Mouse (Mus musculus) CH12.LX (cell line): ENCODE data around the gene Bhmt2. TPM values are rescaled to one million over a fixed set of nuclear protein-coding genes. Genes with fewer than 3 reads are reported as not detected.
A peak's percentile ranks its signal among the peaks of the same experiment; 100 is the strongest.

Source experiments
- DNase-seq: peaks from one replicate; pipeline ENCODE4 v3.0.0-alpha.2; 2013; ENCODE audit errors: extremely low read depth
- H3K27ac ChIP-seq: 2 replicates; pipeline ENCODE4 v1.5.1; 2012; ENCODE audit warnings: low read depth, mild to moderate bottlenecking, control low read depth, moderate library complexity; ENCODE audit not compliant: insufficient read depth
- H3K27me3 ChIP-seq: replicated peaks from 2 replicates; pipeline ENCODE3; 2012; ENCODE audit warnings: inconsistent platforms
- H3K36me3 ChIP-seq, 2 experiments: replicated peaks in 1 of 2; 2 replicates each; pipeline versions ENCODE3 to v1.6.1; 2012; ENCODE audit warnings: inconsistent platforms in 1 of 2, low read length in 1 of 2, mild to moderate bottlenecking in 1 of 2, mixed read lengths in 1 of 2, moderate library complexity in 1 of 2; ENCODE audit not compliant: control insufficient read depth in 1 of 2, insufficient read depth in 1 of 2
- H3K4me1 ChIP-seq, 2 experiments: 2 replicates each; pipeline ENCODE4 v1.6.1; 2012; ENCODE audit warnings: inconsistent platforms in 1 of 2, moderate library complexity in 1 of 2; ENCODE audit not compliant: insufficient read depth in 2 of 2, control insufficient read depth in 1 of 2
- H3K4me2 ChIP-seq: 2 replicates; pipeline ENCODE4 v1.6.1; 2012; ENCODE audit warnings: low read depth, mild to moderate bottlenecking, control low read depth; ENCODE audit not compliant: poor library complexity, insufficient read depth, severe bottlenecking
- H3K4me3 ChIP-seq, 3 experiments: fragments of 150-350 bp in 1 of 3; sonication (generic) in 1 of 3; replicated peaks in 1 of 3; 2 replicates each; pipeline versions ENCODE3 to v1.5.1; 2011 to 2012; ENCODE audit warnings: low read depth in 2 of 3, low read length in 2 of 3, mild to moderate bottlenecking in 2 of 3, moderate library complexity in 2 of 3, control low read depth in 1 of 3, improper control_type of control experiment in 1 of 3, inconsistent platforms in 1 of 3, mixed read lengths in 1 of 3; ENCODE audit not compliant: poor library complexity in 1 of 3
- H3K79me2 ChIP-seq: replicated peaks from 2 replicates; pipeline ENCODE4 v1.6.1; 2012; ENCODE audit warnings: mild to moderate bottlenecking, moderate library complexity; ENCODE audit not compliant: control insufficient read depth, poor library complexity, insufficient read depth, severe bottlenecking; ENCODE audit errors: extremely low read depth
- H3K9ac ChIP-seq: 2 replicates; pipeline ENCODE4 v1.6.1; 2012; ENCODE audit warnings: low read depth, mild to moderate bottlenecking, control low read depth, moderate library complexity; ENCODE audit not compliant: insufficient read depth
- H3K9me3 ChIP-seq: replicated peaks from 2 replicates; pipeline ENCODE3; 2012; ENCODE audit warnings: low read length, inconsistent platforms, mixed read lengths
- BHLHE40 ChIP-seq: IDR thresholded peaks from 2 replicates; pipeline ENCODE4 v1.6.1; 2011; ENCODE audit warnings: mild to moderate bottlenecking, low read depth, low read length, improper control_type of control experiment
- CHD1 ChIP-seq: IDR thresholded peaks from 2 replicates; pipeline ENCODE4 v1.6.1; 2012; ENCODE audit warnings: low read depth, low read length, improper control_type of control experiment, inconsistent platforms
- CHD2 ChIP-seq: IDR thresholded peaks from 2 replicates; pipeline ENCODE4 v1.6.1; 2011; ENCODE audit warnings: low read length, improper control_type of control experiment
- CTCF ChIP-seq, 2 experiments: IDR thresholded peaks in 1 of 2; conservative IDR thresholded peaks in 1 of 2; 2 replicates each; pipeline ENCODE4 v1.5.1; 2011 to 2012; ENCODE audit warnings: low read depth in 2 of 2, low read length in 2 of 2, improper control_type of control experiment in 1 of 2, inconsistent platforms in 1 of 2, mild to moderate bottlenecking in 1 of 2, moderate library complexity in 1 of 2
- E2F4 ChIP-seq: IDR thresholded peaks from 2 replicates; pipeline ENCODE4 v1.6.1; 2011; ENCODE audit warnings: low read depth, low read length, improper control_type of control experiment; ENCODE audit not compliant: insufficient replicate concordance
- ELF1 ChIP-seq: IDR thresholded peaks from 2 replicates; pipeline ENCODE4 v1.6.1; 2014; ENCODE audit warnings: low read depth, mild to moderate bottlenecking, inconsistent platforms, low read length, improper control_type of control experiment
- EP300 ChIP-seq: IDR thresholded peaks from 2 replicates; pipeline ENCODE4 v1.6.1; 2011; ENCODE audit warnings: low read length, improper control_type of control experiment
- ETS1 ChIP-seq: conservative IDR thresholded peaks from 2 replicates; pipeline ENCODE4 v1.6.1; 2012; ENCODE audit warnings: low read depth, mild to moderate bottlenecking, inconsistent platforms, low read length, improper control_type of control experiment, moderate library complexity
- GABPA ChIP-seq: IDR thresholded peaks from 2 replicates; pipeline ENCODE4 v1.6.1; 2012; ENCODE audit warnings: low read depth, low read length, improper control_type of control experiment, inconsistent platforms; ENCODE audit not compliant: insufficient replicate concordance
- HCFC1 ChIP-seq: IDR thresholded peaks from 2 replicates; pipeline ENCODE4 v1.6.1; 2012; ENCODE audit warnings: low read depth, mild to moderate bottlenecking, inconsistent platforms, low read length, improper control_type of control experiment
- IRF4 ChIP-seq: IDR thresholded peaks from 2 replicates; pipeline ENCODE4 v1.6.1; 2014; ENCODE audit warnings: low read depth, mild to moderate bottlenecking, inconsistent platforms, low read length, improper control_type of control experiment
- JUN ChIP-seq: IDR thresholded peaks from 2 replicates; pipeline ENCODE4 v1.6.1; 2011; ENCODE audit warnings: low read depth, mild to moderate bottlenecking, low read length, improper control_type of control experiment, moderate library complexity; ENCODE audit not compliant: insufficient read depth
- JUND ChIP-seq: conservative IDR thresholded peaks from 2 replicates; pipeline ENCODE4 v1.6.1; 2011; ENCODE audit warnings: low read depth, low read length, improper control_type of control experiment
- KAT2A ChIP-seq: IDR thresholded peaks from 2 replicates; pipeline ENCODE4 v1.6.1; 2012; ENCODE audit warnings: low read length, improper control_type of control experiment, inconsistent platforms; ENCODE audit not compliant: insufficient replicate concordance
- MAFK ChIP-seq: IDR thresholded peaks from 2 replicates; pipeline ENCODE4 v1.6.1; 2011; ENCODE audit warnings: low read length, improper control_type of control experiment; ENCODE audit not compliant: insufficient replicate concordance
- MAX ChIP-seq: IDR thresholded peaks from 2 replicates; pipeline ENCODE4 v1.6.1; 2011; ENCODE audit warnings: low read length, improper control_type of control experiment
- MAZ ChIP-seq: IDR thresholded peaks from 2 replicates; pipeline ENCODE4 v1.6.1; 2012; ENCODE audit warnings: low read depth, mild to moderate bottlenecking, inconsistent platforms, low read length, improper control_type of control experiment, moderate library complexity
- MEF2A ChIP-seq: IDR thresholded peaks from 2 replicates; pipeline ENCODE4 v1.6.1; 2014; ENCODE audit warnings: low read depth, mild to moderate bottlenecking, inconsistent platforms, low read length, improper control_type of control experiment, borderline replicate concordance
- MXI1 ChIP-seq: IDR thresholded peaks from 2 replicates; pipeline ENCODE4 v1.6.1; 2011; ENCODE audit warnings: mild to moderate bottlenecking, low read depth, low read length, improper control_type of control experiment
- MYC ChIP-seq: IDR thresholded peaks from 2 replicates; pipeline ENCODE4 v1.6.1; 2011; ENCODE audit warnings: low read depth, mild to moderate bottlenecking, improper control_type of control experiment, low read length
- NELFE ChIP-seq: IDR thresholded peaks from 2 replicates; pipeline ENCODE4 v1.6.1; 2011; ENCODE audit warnings: low read depth, low read length, improper control_type of control experiment
- NRF1 ChIP-seq: IDR thresholded peaks from 2 replicates; pipeline ENCODE4 v1.6.1; 2014; ENCODE audit warnings: low read depth, mild to moderate bottlenecking, inconsistent platforms, low read length, improper control_type of control experiment, moderate library complexity
- PAX5 ChIP-seq: IDR thresholded peaks from 2 replicates; pipeline ENCODE4 v1.6.1; 2012; ENCODE audit warnings: low read length, inconsistent platforms, mixed read lengths
- POLR2A ChIP-seq: IDR thresholded peaks from 2 replicates; pipeline ENCODE4 v1.6.1; 2011; ENCODE audit warnings: low read depth, mild to moderate bottlenecking, improper control_type of control experiment, low read length
- POLR2AphosphoS2 ChIP-seq: IDR thresholded peaks from 2 replicates; pipeline ENCODE4 v1.6.1; 2011; ENCODE audit warnings: low read depth, low read length, improper control_type of control experiment
- RAD21 ChIP-seq: IDR thresholded peaks from 2 replicates; pipeline ENCODE4 v1.6.1; 2011; ENCODE audit warnings: low read depth, mild to moderate bottlenecking, low read length, improper control_type of control experiment, moderate library complexity
- RCOR1 ChIP-seq: conservative IDR thresholded peaks from 2 replicates; pipeline ENCODE4 v1.6.1; 2012; ENCODE audit warnings: low read depth, mild to moderate bottlenecking, inconsistent platforms, low read length, improper control_type of control experiment
- SIN3A ChIP-seq: IDR thresholded peaks from 2 replicates; pipeline ENCODE4 v1.6.1; 2012; ENCODE audit warnings: low read length, improper control_type of control experiment, inconsistent platforms
- SMC3 ChIP-seq: IDR thresholded peaks from 2 replicates; pipeline ENCODE4 v1.6.1; 2011; ENCODE audit warnings: low read depth, low read length, improper control_type of control experiment
- TBP ChIP-seq: conservative IDR thresholded peaks from 2 replicates; pipeline ENCODE4 v1.6.1; 2011; ENCODE audit warnings: low read depth, low read length, improper control_type of control experiment
- TCF12 ChIP-seq: IDR thresholded peaks from 2 replicates; pipeline ENCODE4 v1.6.1; 2014; ENCODE audit warnings: low read depth, mild to moderate bottlenecking, inconsistent platforms, low read length, improper control_type of control experiment
- UBTF ChIP-seq: IDR thresholded peaks from 2 replicates; pipeline ENCODE4 v1.6.1; 2012; ENCODE audit warnings: low read depth, mild to moderate bottlenecking, inconsistent platforms, low read length, improper control_type of control experiment, moderate library complexity
- USF1 ChIP-seq: IDR thresholded peaks from 2 replicates; pipeline ENCODE4 v1.6.1; 2014; ENCODE audit warnings: low read depth, mild to moderate bottlenecking, inconsistent platforms, low read length, improper control_type of control experiment
- USF2 ChIP-seq: conservative IDR thresholded peaks from 2 replicates; pipeline ENCODE4 v1.6.1; 2011; ENCODE audit warnings: low read depth, low read length, improper control_type of control experiment
- ZC3H11A ChIP-seq: IDR thresholded peaks from 2 replicates; pipeline ENCODE4 v1.6.1; 2012; ENCODE audit warnings: low read depth, mild to moderate bottlenecking, inconsistent platforms, low read length, improper control_type of control experiment
- ZKSCAN1 ChIP-seq: IDR thresholded peaks from 2 replicates; pipeline ENCODE4 v1.6.1; 2012; ENCODE audit warnings: low read depth, inconsistent platforms, low read length, improper control_type of control experiment, borderline replicate concordance
- ZMIZ1 ChIP-seq: IDR thresholded peaks from 2 replicates; pipeline ENCODE4 v1.6.1; 2012; ENCODE audit warnings: low read depth, mild to moderate bottlenecking, inconsistent platforms, low read length, improper control_type of control experiment
- ZNF384 ChIP-seq: IDR thresholded peaks from 2 replicates; pipeline ENCODE4 v1.6.1; 2012; ENCODE audit warnings: low read depth, low read length, improper control_type of control experiment, inconsistent platforms
- dilution Hi-C: fragments of 300-500 bp; cut with MboI; formaldehyde crosslinking; loops from 2 replicates; pipeline ENCODE4 v1.14.3; 2020; ENCODE audit warnings: low sequenced_read_pairs; ENCODE audit not compliant: extremely low pct_unique_long_range_greater_than_20kb, extremely low pct_ligation_motif_present
- in situ Hi-C: fragments of 300-500 bp; cut with MboI; formaldehyde crosslinking; loops from 3 replicates; pipeline ENCODE4 v1.14.3; 2019; ENCODE audit warnings: low sequenced_read_pairs, low pct_ligation_motif_present, low pct_unique_long_range_greater_than_20kb, mixed read lengths
- polyA plus RNA-seq: library from polyadenylated mRNA; unstranded; fragments of >175 nt; gene quantifications from 2 replicates; pipeline ENCODE4 v1.2.1, GENCODE M21; 2012; ENCODE audit warnings: low read depth; ENCODE audit not compliant: insufficient read length
- total RNA-seq, 2 experiments: library from RNA; depleted of rRNA; stranded (reverse); fragments of 300-350 nt in 1 of 2; fragments of >200 nt in 1 of 2; gene quantifications; 2 replicates each; pipeline ENCODE4 v1.2.3; 2012 to 2014

Bhmt2 gene
- total and polyA plus RNA-seq, 3 experiments: not detected

DNA sequence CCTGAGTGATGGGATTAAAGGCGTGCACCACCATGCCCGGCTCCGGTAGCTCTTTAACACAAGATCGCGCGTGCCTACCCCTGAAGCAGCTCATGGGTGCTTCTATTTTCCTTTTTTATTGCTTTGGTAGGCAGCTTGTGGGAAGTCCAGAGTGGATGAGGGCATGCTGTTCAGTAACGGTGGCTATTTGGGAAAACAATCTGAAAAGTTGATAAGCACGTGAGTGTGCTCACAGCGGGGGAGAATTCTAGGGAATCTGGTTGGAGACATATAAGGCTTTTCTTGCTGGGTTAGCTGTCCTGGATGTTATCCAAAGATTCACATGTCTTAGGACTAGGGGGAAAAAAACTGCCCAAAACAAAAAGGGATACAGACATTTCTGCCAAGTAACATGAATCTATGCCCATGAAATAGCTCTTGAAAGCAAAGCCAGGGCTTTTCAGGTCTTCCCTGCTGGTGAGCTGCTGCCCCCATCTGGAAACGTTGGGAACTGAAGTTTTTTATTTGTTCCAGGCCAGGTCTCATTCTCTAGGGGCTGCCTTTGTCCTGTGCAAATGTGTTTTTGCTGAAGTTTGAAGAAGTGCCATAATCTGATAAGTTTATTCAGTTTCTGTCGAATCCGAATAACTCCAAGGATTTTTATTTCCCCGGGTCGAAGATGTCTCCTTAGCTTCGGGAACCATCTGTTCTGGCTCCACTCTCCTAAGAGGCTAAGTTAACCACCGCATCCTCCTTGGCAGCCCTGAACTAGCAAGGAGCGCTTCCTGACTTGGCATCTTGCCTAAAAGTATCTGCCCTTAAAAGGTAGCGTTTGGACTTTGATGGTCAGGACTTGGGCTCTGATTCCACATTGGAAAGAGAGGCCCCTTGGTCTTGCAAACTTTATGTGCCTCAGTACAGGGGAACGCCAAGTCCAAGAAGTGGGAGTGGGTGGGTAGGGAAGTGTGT is 61.2 kb downstream of the Bhmt2 start:
- Histone ChIP-seq H3K79me2 (no peaks in the 10 kb centered on the region), H3K4me1 (peaks cover 0 to 7% of the 10 kb centered on the region in 2 experiments; a peak in 2 of 4 replicates), H3K36me3 (no peaks in the 10 kb centered on the region), H3K4me2 (no peak overlapping the region), H3K27ac (no peak overlapping the region), H3K9me3 (no peaks in the 10 kb centered on the region), H3K27me3 (no peaks in the 10 kb centered on the region), H3K4me3 (no peak overlapping the region), H3K9ac (no peak overlapping the region)
- in situ Hi-C loops: loop anchor here (25.0 kb wide), 2 partner anchors 276 to 851 kb away; no protein-coding TSS in a partner anchor
- TF ChIP-seq ZC3H11A (peak; percentile 28; the same call in 1 of the 2 replicates), MAZ (no peak), JUND (no peak), ETS1 (no peak), HCFC1 (no peak), ZKSCAN1 (no peak), JUN (no peak), CTCF (conservative IDR thresholded peaks at IDR 0.05 in 1 of 2, IDR thresholded peaks at IDR 0.05 in 1 of 2; ENCODE audit: low read depth in 2 of 2, low read length in 2 of 2) (peak; percentile 68 to 88), MAFK (no peak), NRF1 (no peak), CHD1 (no peak), GABPA (no peak), RCOR1 (no peak), ZMIZ1 (no peak), BHLHE40 (0 out of 2 replicates have a peak, but pooled peaks have one; percentile 8), EP300 (no peak), SMC3 (peak; percentile 80), E2F4 (no peak), TBP (no peak), RAD21 (peak; percentile 93), KAT2A (no peak), USF1 (no peak), MEF2A (no peak), SIN3A (no peak), PAX5 (no peak), TCF12 (0 out of 2 replicates have a peak, but pooled peaks have one; percentile 17), MYC (no peak), UBTF (no peak), POLR2A (no peak), POLR2AphosphoS2 (no peak), MXI1 (no peak), MAX (0 out of 2 replicates have a peak, but pooled peaks have one; percentile 23), CHD2 (no peak), IRF4 (no peak), ZNF384 (peak; percentile 26; the same call in 1 of the 2 replicates), ELF1 (no peak), USF2 (no peak), NELFE (0 out of 2 replicates have a peak, but pooled peaks have one; percentile 36)
- peak; percentile 60 for DNase-seq
- dilution Hi-C loops: no loop called here
